Mouse (Mus musculus): Measurements from ENCODE around the gene Grem1. TPM values are rescaled to one million over a fixed set of nuclear protein-coding genes. Genes with fewer than 3 reads are reported as not detected.

The Grem1 gene
- polyA plus RNA-seq, 1 experiment from 2014 or later = 0.38 TPM

- DNase-seq (ENCODE audit: low spot score) = no peak
- no peak overlapping the region for H3K27ac ChIP-seq (ENCODE audit: low read depth, low read length)
- no peaks in the 10 kb centered on the region for H3K4me1 ChIP-seq (replicated peaks; ENCODE audit: control insufficient read depth, insufficient read depth, low read length)
- no peaks in the 10 kb centered on the region for H3K36me3 ChIP-seq (ENCODE audit: control insufficient read depth, insufficient read depth, low read length)
- no peaks in the 10 kb centered on the region for H3K9me3 ChIP-seq (ENCODE audit: control insufficient read depth, low read length)
- H3K9ac ChIP-seq (ENCODE audit: low read depth, low read length) = no peak overlapping the region
- no peaks in the 10 kb centered on the region for H3K27me3 ChIP-seq (replicated peaks; ENCODE audit: control insufficient read depth, insufficient read depth, low read length)
- no peak; the same call in 1 of the 2 replicates for ATAC-seq (replicated peaks; ENCODE audit: low FRiP score)
- H3K4me3 ChIP-seq (ENCODE audit: low read depth, low read length) = no peak overlapping the region
- no peak overlapping the region for H3K4me2 ChIP-seq
- 48% methylated on average over 6 of the region's 6 CpGs for WGBS
These were observed 15.8 kb upstream of the Grem1 start for GRCm38 (mm10) chr2:113774150-113774805.

DNA sequence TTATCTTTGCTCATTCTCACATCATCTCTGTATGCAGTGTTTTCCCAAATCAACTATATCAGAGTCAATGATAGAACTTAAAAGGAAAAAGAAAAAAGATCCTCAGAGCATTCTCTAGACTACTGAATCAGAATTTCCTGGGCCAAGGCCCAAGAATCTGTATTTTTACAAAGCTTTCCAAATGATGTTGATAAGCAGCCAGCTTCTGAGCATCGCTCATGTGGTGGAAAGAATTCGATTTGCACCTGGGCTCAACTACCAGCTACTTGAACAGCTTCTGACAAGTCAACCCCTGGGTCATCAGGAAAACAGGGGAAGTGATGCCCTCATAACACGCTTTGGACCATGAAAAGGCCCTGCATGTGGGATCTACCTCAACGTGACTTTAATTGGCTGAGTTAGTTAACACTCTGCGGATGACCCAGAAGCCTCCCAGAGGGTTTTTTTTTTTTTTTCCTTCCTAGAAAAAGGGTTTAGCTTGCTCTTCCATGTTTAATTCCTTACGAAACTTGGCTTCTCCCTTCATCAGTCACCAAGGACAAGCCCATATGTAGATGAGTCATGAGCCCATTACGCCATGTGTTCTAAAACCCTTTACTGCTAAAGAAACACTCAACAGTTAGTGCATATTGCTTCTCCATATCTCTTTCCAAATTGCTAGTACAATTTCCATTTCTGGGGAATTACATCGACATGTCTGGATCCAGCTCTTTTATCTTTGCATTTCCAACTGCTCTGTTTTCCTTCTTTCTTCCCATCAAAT lies 10.3 kb upstream of the Grem1 start:
- no peak overlapping the region for H3K9ac ChIP-seq (ENCODE audit: low read depth, low read length)
- no peaks in the 10 kb centered on the region for H3K9me3 ChIP-seq (ENCODE audit: control insufficient read depth, low read length)
- ATAC-seq (replicated peaks; ENCODE audit: low FRiP score) (no peak), DNase-seq (ENCODE audit: low spot score) (no peak)
- H3K4me1 ChIP-seq (replicated peaks; ENCODE audit: control insufficient read depth, insufficient read depth, low read length) = no peaks in the 10 kb centered on the region
- no peaks in the 10 kb centered on the region for H3K27me3 ChIP-seq (replicated peaks; ENCODE audit: control insufficient read depth, insufficient read depth, low read length)
- H3K4me2 ChIP-seq = no peak overlapping the region
- WGBS = 77% methylated on average over 8 of the region's 8 CpGs
- H3K36me3 ChIP-seq (ENCODE audit: control insufficient read depth, insufficient read depth, low read length) = no peaks in the 10 kb centered on the region
- no peak overlapping the region for H3K27ac ChIP-seq (ENCODE audit: low read depth, low read length)
- H3K4me3 ChIP-seq (ENCODE audit: low read depth, low read length) = no peak overlapping the region

DNA sequence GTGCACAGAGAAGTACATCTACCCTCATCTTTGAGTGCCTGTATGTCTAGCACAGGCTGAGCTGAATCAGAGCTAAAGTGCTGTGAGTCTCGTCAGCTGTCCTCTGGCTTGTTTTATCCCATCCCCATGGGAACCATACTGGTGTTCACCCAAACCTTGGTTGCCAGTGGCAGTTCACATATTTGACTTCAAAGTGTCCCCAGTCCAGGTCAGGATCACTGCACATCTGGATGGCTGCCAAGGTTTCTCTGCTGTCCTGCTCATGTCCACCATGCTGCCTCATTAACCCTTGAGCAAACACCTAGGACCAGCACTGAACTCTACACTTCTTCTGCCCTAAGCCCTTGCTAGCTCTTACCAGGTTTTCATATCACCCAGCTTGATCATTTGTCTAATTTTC lies 7.4 kb upstream of the Grem1 start:
- H3K4me2 ChIP-seq = no peak overlapping the region
- H3K27me3 ChIP-seq (replicated peaks; ENCODE audit: control insufficient read depth, insufficient read depth, low read length) = no peaks in the 10 kb centered on the region
- no peaks in the 10 kb centered on the region for H3K4me1 ChIP-seq (replicated peaks; ENCODE audit: control insufficient read depth, insufficient read depth, low read length)
- WGBS = 48% methylated on average over 1 of the region's 1 CpGs
- DNase-seq (ENCODE audit: low spot score) (no peak), ATAC-seq (replicated peaks; ENCODE audit: low FRiP score) (peak; percentile 31; the same call in 1 of the 2 replicates)
- H3K9ac ChIP-seq (ENCODE audit: low read depth, low read length) = no peak overlapping the region
- no peak overlapping the region for H3K4me3 ChIP-seq (ENCODE audit: low read depth, low read length)
- H3K9me3 ChIP-seq (ENCODE audit: control insufficient read depth, low read length) = no peaks in the 10 kb centered on the region
- no peak overlapping the region for H3K27ac ChIP-seq (ENCODE audit: low read depth, low read length)
- no peaks in the 10 kb centered on the region for H3K36me3 ChIP-seq (ENCODE audit: control insufficient read depth, insufficient read depth, low read length)

- Histone ChIP-seq H3K4me2 (no peak overlapping the region), H3K4me1 (replicated peaks; ENCODE audit: control insufficient read depth, insufficient read depth, low read length) (no peaks in the 10 kb centered on the region), H3K36me3 (ENCODE audit: control insufficient read depth, insufficient read depth, low read length) (no peaks in the 10 kb centered on the region), H3K27me3 (replicated peaks; ENCODE audit: control insufficient read depth, insufficient read depth, low read length) (peaks cover 4% of the 10 kb centered on the region), H3K9ac (ENCODE audit: low read depth, low read length) (no peak overlapping the region), H3K27ac (ENCODE audit: low read depth, low read length) (no peak overlapping the region), H3K4me3 (ENCODE audit: low read depth, low read length) (no peak overlapping the region), H3K9me3 (ENCODE audit: control insufficient read depth, low read length) (no peaks in the 10 kb centered on the region)
- 75% methylated on average over 5 of the region's 5 CpGs for WGBS
- ATAC-seq (replicated peaks; ENCODE audit: low FRiP score) (no peak), DNase-seq (ENCODE audit: low spot score) (no peak)
These were observed 6.5 kb upstream of the Grem1 start for GRCm38 (mm10) chr2:113764968-113765367.

DNA sequence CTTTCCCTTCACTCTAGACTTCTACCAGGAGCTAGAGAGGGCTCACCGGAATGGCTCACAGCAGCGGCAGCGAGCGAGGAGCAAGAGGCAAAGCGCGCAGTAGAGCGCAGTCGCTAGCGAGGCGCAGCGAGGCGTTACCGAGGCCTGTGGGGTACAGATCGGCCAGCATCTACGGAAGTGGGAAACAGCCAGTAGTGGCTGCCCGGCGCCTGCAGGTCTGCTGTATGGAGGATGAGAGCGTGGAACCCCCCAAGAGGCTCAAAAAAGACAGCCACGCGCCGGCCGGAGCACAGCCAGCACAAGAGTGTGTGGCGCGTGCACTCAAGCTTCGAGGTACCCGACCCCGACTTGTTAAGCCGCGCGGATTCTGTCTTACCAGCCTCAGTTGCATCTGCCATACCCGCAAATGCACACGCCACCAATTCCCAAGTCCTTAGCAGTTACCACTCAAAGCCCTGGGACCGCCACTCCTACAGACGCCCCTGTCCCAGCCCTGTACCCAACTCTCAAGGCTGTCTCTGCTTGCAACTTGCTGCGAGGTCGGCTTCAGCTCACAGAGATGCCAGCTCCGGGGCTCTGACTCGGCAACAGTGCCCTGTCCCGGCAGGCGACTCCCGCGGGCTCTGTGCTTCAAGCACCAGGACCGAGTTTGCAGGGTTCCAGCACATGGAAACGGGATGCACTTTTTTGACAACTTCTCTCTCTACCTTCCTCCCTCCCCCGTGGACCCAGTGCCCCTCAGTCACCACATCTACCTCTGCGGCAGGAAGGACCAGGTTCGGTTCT lies 728 bp downstream of the Grem1 start:
- Histone ChIP-seq H3K9ac (ENCODE audit: low read depth, low read length) (no peak overlapping the region), H3K4me3 (ENCODE audit: low read depth, low read length) (peak overlapping the region; percentile 32), H3K36me3 (ENCODE audit: control insufficient read depth, insufficient read depth, low read length) (no peaks in the 10 kb centered on the region), H3K9me3 (ENCODE audit: control insufficient read depth, low read length) (no peaks in the 10 kb centered on the region), H3K27me3 (replicated peaks; ENCODE audit: control insufficient read depth, insufficient read depth, low read length) (peaks cover 42% of the 10 kb centered on the region), H3K4me2 (peak overlapping the region; percentile 65), H3K4me1 (replicated peaks; ENCODE audit: control insufficient read depth, insufficient read depth, low read length) (no peaks in the 10 kb centered on the region), H3K27ac (ENCODE audit: low read depth, low read length) (no peak overlapping the region)
- ATAC-seq (replicated peaks; ENCODE audit: low FRiP score) (0 out of 2 replicates have a peak, but pooled peaks have one; percentile 30), DNase-seq (ENCODE audit: low spot score) (peak; percentile 45)
- 1% methylated on average over 47 of the region's 47 CpGs for WGBS

- Histone ChIP-seq H3K36me3 (ENCODE audit: control insufficient read depth, insufficient read depth, low read length) (no peaks in the 10 kb centered on the region), H3K9ac (ENCODE audit: low read depth, low read length) (no peak overlapping the region), H3K4me2 (peak overlapping the region; percentile 65), H3K4me3 (ENCODE audit: low read depth, low read length) (peak overlapping the region; percentile 32; the same call in 1 of the 2 replicates), H3K9me3 (ENCODE audit: control insufficient read depth, low read length) (no peaks in the 10 kb centered on the region), H3K4me1 (replicated peaks; ENCODE audit: control insufficient read depth, insufficient read depth, low read length) (no peaks in the 10 kb centered on the region), H3K27me3 (replicated peaks; ENCODE audit: control insufficient read depth, insufficient read depth, low read length) (peaks cover 42% of the 10 kb centered on the region), H3K27ac (ENCODE audit: low read depth, low read length) (no peak overlapping the region)
- 5% methylated on average over 12 of the region's 12 CpGs for WGBS
- DNase-seq (ENCODE audit: low spot score) (no peak), ATAC-seq (replicated peaks; ENCODE audit: low FRiP score) (peak; percentile 30; the same call in 1 of the 2 replicates)
These were observed 1.4 kb downstream of the Grem1 start for GRCm38 (mm10) chr2:113756924-113757524.

DNA sequence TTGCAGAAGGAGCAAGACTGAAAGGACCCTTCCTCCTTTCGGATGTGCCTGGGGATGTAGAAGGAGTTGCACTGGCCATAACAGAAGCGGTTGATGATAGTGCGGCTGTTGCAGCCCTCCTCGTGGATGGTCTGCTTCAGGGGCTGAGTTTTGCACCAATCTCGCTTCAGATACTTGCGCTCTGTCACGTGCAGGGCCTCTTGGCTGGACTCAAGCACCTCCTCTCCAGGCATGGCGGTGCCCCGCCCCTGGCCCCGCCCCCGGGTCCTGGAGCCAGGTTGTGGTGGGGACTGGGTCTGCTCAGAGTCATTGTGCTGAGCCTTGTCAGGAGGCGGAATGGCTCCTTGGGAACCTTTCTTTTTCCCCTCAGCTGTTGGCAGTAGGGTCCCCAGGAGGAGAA lies 8.7 kb downstream of the Grem1 start:
- 65% methylated on average over 12 of the region's 12 CpGs for WGBS
- Histone ChIP-seq H3K36me3 (ENCODE audit: control insufficient read depth, insufficient read depth, low read length) (no peaks in the 10 kb centered on the region), H3K27me3 (replicated peaks; ENCODE audit: control insufficient read depth, insufficient read depth, low read length) (no peaks in the 10 kb centered on the region), H3K9me3 (ENCODE audit: control insufficient read depth, low read length) (no peaks in the 10 kb centered on the region), H3K4me1 (replicated peaks; ENCODE audit: control insufficient read depth, insufficient read depth, low read length) (no peaks in the 10 kb centered on the region), H3K4me2 (no peak overlapping the region), H3K4me3 (ENCODE audit: low read depth, low read length) (no peak overlapping the region), H3K9ac (ENCODE audit: low read depth, low read length) (no peak overlapping the region), H3K27ac (ENCODE audit: low read depth, low read length) (no peak overlapping the region)
- no peak for DNase-seq (ENCODE audit: low spot score)
- ATAC-seq (replicated peaks; ENCODE audit: low FRiP score) = no peak

- WGBS = 88% methylated on average over 9 of the region's 9 CpGs
- Histone ChIP-seq H3K9me3 (ENCODE audit: control insufficient read depth, low read length) (no peaks in the 10 kb centered on the region), H3K9ac (ENCODE audit: low read depth, low read length) (no peak overlapping the region), H3K27ac (ENCODE audit: low read depth, low read length) (no peak overlapping the region), H3K36me3 (ENCODE audit: control insufficient read depth, insufficient read depth, low read length) (no peaks in the 10 kb centered on the region), H3K4me1 (replicated peaks; ENCODE audit: control insufficient read depth, insufficient read depth, low read length) (no peaks in the 10 kb centered on the region), H3K27me3 (replicated peaks; ENCODE audit: control insufficient read depth, insufficient read depth, low read length) (no peaks in the 10 kb centered on the region), H3K4me2 (no peak overlapping the region), H3K4me3 (ENCODE audit: low read depth, low read length) (no peak overlapping the region)
- DNase-seq (ENCODE audit: low spot score) (no peak), ATAC-seq (replicated peaks; ENCODE audit: low FRiP score) (no peak)
These were observed 9.1 kb downstream of the Grem1 start for GRCm38 (mm10) chr2:113749309-113749708.
